Mouse (Mus musculus) heart, embryonic 15.5 days (tissue): ENCODE measurements around the gene Socs2. TPM values are rescaled to one million over a fixed set of nuclear protein-coding genes. Genes with fewer than 3 reads are reported as not detected.

ENCODE experiments used
- ATAC-seq: fragments of 200-750 bp; cut with Nextera tagmentation; replicated peaks from 2 replicates; pipeline ENCODE4 v1.8.0; 2017; ENCODE audit warnings: low read depth, moderate TSS enrichment; ENCODE audit not compliant: insufficient number of reproducible peaks, insufficient read depth, low FRiP score
- H3K27ac ChIP-seq: fragments of 300-500 bp; sonication (generic); 2 replicates; pipeline ENCODE4 v1.5.1; 2015; ENCODE audit warnings: mild to moderate bottlenecking, inconsistent platforms
- H3K27me3 ChIP-seq: fragments of 300-500 bp; sonication (generic); 2 replicates; pipeline ENCODE4 v1.6.1; 2015; ENCODE audit warnings: inconsistent platforms
- H3K36me3 ChIP-seq: fragments of 300-500 bp; sonication (generic); 2 replicates; pipeline ENCODE4 v1.6.1; 2015; ENCODE audit warnings: mild to moderate bottlenecking, inconsistent platforms
- H3K4me1 ChIP-seq: fragments of 300-500 bp; sonication (generic); replicated peaks from 2 replicates; pipeline ENCODE4 v1.6.1; 2015; ENCODE audit warnings: inconsistent platforms
- H3K4me2 ChIP-seq: fragments of 300-500 bp; sonication (generic); 2 replicates; pipeline ENCODE4 v1.6.1; 2015; ENCODE audit warnings: inconsistent platforms, mild to moderate bottlenecking, moderate library complexity
- H3K4me3 ChIP-seq: fragments of 300-500 bp; sonication (generic); 2 replicates; pipeline ENCODE4 v1.5.1; 2015; ENCODE audit warnings: mild to moderate bottlenecking, inconsistent platforms
- H3K9ac ChIP-seq: fragments of 300-500 bp; sonication (generic); 2 replicates; pipeline ENCODE4 v1.6.1; 2015; ENCODE audit warnings: mild to moderate bottlenecking, inconsistent platforms
- H3K9me3 ChIP-seq: fragments of 300-500 bp; sonication (generic); replicated peaks from 2 replicates; pipeline ENCODE4 v1.6.1; 2016; ENCODE audit warnings: inconsistent platforms
- WGBS: fragments of 180-500 bp; shearing (Covaris S2); methylation state at CpG from one replicate; pipeline ENCODE4 v1.1.7; 2015; ENCODE audit warnings: mixed read lengths; 5-methylcytosine and 5-hydroxymethylcytosine counted together
- polyA plus RNA-seq: library from polyadenylated mRNA; unstranded; fragments of >200 nt; fragmentation: Nextera tagmentation; extraction: Ambion mirVana; gene quantifications from 2 replicates; pipeline ENCODE4 v1.2.1, GENCODE M21; 2015

The Socs2 gene
- polyA plus RNA-seq, 1 experiment from 2014 or later = 43.1 TPM

- 13% methylated on average over 4 of the region's 4 CpGs for WGBS
- ATAC-seq = no peak
- Histone ChIP-seq H3K4me3 (no peak overlapping the region), H3K9ac (no peak overlapping the region), H3K27ac (peak overlapping the region; percentile 5; the same call in 1 of the 2 replicates), H3K9me3 (no peaks in the 10 kb centered on the region), H3K4me2 (0 out of 2 replicates have a peak overlapping the region, but pooled peaks have one; percentile 2), H3K4me1 (peaks cover 10% of the 10 kb centered on the region), H3K27me3 (no peaks in the 10 kb centered on the region), H3K36me3 (no peaks in the 10 kb centered on the region)
Observed at GRCm38 (mm10) chr10:95336781-95337544, 80.0 kb downstream of the Socs2 start.

Other genes with a start within 250 kb of the Socs2 start
- gene Cradd, start 93.0 kb downstream of the Socs2 start, polyA plus RNA-seq = 7.6 and 9.0 TPM in 2 replicates
- gene Mrpl42, start 84.8 kb upstream of the Socs2 start, polyA plus RNA-seq = 484 and 664 TPM in 2 replicates
- gene Ube2n, start 98.0 kb upstream of the Socs2 start, polyA plus RNA-seq = 231 and 245 TPM in 2 replicates
- gene Nudt4, start 147.0 kb upstream of the Socs2 start, polyA plus RNA-seq = 68.7 and 71.6 TPM in 2 replicates